Mouse (Mus musculus) right cerebral cortex, postnatal 4 days (tissue): ENCODE data around the gene Efcab2.
"Not testable (repeated sequence)": the region's sequence is repeated elsewhere in the genome, so short reads cannot be mapped to it uniquely, and the experiment has no call there.

Experiments
- DNase-seq: peaks from one replicate; pipeline ENCODE4 v3.0.0-alpha.2; 2022

Gene Efcab2

DNA sequence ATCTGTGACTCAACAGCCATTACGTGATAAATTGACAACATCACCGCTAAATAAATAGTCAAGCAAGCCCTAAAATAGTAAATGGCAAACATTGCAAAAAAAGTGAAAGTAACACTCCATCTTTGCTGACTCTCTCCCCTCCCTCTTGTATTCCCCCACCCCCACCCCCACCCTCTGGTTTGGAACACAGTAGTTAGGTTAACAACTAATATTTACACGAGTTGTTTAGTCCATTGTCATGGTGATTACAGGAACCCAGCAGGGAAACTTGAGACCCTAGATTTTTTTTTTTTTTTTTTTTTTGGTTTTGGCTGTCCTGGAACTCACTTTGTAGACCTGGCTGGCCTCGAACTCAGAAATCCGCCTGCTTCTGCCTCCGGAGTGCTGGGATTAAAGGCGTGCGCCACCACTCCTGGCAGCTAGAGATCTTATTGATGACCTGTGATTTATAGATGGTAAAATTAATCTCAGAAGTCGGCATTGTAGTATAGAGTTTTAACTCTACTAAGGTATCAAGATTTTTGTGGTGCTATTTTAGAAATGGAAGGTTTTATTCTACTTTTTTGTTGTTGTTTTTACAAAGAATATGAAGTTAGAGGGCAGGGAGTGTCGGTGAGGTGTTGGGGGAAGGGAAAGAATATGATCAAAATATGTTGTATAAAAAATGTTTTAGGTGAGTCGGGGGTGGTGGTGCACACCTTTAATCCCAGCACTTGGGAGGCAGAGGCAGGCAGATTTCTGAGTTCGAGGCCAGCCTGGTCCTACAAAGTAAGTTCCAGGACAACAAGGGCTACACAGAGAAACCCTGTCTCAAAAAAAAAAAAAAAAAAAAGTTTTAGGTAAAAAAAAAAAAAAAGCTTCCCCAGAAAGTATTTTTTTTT is 1.1 kb downstream of the Efcab2 start:
- no peak for DNase-seq

DNA sequence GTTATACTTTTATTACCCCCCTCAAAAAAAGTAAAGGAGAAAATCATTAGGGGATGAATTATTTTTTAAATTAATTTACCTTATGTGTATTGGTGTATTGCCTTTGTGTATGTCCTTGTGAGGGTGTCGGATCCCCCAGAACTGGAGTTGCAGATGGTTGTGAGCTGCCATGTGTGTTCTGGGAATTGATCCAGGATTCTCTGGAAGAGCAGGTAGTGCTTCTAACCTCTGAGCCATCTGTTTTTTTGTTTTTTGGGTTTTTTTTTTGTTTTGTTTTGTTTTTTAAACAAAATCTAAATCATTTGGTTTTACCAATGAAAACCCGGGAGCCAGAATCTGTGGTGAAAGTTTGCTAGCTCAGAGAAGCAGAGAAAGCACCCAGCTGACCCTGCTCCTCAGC is 1.8 kb downstream of the Efcab2 start:
- no peak for DNase-seq

DNA sequence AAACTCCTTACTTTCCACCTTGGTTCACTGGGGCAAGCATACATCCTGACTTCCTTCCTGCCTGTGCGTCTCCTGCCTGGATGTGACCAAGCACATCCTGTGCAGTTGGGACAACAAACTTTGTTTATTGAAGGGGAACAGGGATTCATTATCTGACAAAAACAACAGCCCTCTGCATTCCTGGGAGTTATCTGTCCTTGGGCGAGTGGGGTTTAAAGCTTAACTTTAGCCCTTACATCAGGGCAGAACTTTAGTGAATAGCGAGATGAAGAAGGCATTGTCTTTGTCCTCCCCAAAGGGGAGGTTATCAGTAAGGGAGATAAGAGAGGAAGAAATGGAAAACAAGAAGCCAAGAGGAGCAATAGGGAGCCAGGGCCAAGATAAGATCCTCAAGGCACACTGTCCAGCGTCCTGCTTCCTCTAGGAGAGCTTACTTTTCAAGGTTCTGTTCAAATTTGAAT is 3.0 kb downstream of the Efcab2 start:
- DNase-seq, result no peak

DNA sequence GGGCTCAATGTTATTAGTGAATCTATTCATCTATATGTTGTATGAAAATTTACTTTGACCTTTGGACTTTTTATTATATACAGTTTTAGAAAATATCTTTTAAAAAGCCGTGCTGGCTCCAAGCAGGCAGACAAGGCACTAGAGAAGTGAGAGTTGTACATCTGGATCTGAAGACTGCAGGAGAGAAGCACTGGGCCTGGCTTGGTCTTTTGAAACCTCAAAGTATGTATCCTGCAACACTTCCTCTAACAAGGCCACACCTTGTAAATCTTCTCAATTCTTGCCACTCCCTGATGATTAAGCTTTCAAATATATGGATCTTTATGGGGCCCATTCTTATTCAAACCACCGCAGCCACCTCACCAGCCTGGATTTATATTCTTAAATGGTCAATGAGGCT is 7.5 kb downstream of the Efcab2 start:
- DNase-seq, result not testable (repeated sequence)

DNA sequence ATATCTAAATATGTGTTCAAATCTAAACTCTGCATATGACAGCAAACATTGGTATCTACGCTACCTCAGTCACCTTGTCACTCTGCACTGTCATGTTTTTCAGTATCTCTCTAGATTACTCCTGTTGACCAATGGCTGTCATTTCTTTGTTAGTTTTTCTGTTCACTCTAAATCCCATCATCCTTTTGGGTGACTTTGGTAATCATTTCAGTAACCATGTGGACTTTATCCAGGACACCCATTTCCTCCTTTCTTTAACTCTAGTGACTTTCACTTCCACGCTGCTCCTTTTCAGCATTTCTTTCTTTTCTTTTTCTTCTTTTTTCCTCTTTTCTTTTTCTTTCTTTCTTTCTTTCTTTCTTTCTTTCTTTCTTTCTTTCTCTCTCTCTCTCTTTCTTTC is 13.7 kb downstream of the Efcab2 start:
- DNase-seq, result no peak

DNA sequence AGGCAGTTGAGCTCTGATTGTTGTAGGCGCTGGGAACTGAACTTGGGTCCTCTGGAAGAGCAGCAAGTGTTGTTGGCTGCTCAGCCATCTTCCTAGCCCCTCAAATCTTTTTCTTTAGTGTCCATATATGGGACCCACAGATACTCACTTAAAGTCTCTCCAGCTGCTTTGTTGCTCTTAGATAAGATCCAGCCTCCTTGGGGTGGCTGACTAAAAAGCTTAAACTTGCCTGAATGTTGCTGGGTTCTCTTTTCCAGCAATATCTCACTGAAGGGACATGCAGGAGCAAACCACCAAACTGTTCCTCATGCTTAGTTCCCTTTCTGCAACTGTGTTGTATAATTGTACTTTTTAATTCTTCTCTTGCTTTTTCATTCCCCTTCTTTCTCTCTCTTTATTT is 17.8 kb downstream of the Efcab2 start:
- DNase-seq, result no peak

DNA sequence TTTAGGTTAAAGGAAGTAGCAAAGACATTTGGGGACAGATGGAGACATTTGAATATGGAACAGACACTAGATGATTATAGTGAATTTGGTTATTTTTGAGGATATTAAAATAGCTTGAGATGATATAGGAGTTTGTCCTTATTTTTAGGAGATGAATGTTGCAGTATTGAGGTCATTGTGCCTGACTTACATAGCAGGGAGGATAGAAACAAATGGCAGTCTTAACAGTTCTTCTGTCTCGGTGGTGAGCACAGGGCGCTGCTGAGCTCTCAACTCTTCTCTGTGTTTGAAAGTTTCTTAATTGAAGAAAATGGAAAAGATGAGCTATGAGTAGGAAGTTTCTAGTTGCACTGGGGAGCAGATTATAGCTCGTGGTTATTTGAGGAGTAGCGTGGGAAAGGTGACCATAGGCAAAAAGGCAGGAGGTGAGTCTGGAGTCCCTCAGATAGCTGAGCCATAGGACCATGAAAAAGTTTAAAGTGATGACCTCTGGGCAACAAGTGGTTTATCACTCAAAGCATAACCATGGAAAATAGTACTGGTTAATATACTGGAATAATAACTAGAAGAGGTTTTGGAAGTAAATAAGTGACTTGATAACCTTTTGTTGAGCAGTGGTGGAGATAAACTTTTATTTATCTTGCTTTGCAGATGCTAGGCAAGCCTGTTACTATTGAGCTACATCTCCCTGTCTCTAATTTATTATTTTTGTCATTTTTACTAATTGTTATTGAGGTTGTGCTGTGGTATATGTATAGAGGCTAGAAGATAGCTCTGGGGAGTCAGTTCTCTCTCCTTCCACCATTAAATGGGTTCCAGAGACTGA is 25.9 kb downstream of the Efcab2 start:
- DNase-seq, result no peak

DNA sequence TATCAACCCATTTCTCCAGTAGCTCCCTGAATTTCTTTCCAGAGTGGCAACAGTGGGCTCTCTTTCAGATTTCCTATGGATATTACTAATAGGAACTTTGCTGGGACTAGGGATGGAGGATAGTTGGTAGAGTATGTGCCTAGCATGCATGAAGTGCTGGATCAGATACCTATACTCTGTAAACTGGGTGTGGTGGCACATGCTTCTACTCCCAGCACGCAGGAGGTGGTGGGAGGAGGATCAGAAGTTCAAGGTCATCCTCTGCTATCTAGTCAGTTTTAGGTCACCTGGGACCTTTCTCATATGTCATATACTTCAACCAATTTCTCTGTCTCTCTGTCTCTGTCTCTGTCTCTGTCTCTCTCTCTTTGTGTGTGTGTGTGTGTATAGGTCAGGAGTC is 27.7 kb downstream of the Efcab2 start:
- DNase-seq, result no peak

DNA sequence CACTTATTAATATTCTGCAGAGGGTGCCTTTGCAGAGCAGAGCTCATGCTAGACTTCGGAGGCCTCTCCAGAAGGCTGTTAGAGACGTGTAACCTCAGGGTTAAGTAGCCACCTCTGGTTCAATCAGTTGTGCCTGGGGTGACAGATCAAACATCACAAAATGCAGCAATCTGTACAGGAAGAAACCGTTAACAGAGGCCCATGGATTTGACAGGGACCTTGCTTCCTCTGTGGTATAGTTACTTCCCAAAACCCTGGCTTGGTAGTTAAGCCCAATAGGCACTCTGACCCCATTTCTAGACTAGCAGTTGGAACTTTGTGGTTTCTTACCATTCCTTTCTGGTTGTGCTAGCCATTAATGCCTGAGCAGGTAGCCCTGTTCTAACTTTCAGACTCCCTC is 38.5 kb downstream of the Efcab2 start:
- DNase-seq, result no peak

DNA sequence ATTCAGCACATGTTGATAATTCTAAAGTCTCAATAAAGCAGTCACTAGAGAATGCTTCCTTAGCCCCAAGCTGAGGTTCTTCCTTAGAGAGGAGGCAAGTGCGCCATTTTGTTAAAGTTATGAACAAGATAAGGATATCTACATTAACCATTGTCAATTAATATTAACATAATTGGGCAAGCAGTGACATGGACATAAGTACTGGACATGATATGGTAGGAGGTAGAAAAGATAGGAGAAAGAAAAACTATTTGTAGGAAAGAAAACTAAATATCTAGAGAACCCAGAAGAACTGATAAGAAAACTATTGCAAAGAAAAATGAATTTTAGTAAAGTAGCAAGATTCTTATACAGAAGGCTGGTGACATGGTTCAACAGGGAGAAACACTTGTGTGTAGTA is 41.2 kb downstream of the Efcab2 start:
- DNase-seq, result no peak

DNA sequence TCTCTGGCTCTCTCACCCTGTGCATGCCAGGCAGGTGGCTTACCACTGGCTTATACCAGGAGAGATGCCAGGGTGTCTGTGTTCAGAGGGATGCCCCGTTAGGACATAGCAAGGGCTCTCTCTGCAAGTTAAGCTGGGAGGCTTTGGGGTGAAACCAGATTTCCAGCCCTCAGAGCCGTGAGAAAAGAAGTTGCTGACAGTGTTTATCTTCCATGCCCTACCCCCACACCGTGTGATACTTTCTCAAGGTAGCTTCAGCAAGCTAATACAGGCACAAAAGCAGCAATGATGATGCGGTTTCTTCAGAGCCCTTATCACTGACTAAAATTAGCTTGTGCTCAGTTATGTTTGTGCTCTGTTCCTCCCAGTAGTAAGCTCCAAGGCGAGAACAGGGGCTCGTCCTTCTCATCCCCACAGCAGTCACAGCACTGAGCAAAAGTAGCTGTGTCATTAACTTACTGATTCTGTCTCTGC is 42.4 kb downstream of the Efcab2 start:
- DNase-seq, result no peak

DNA sequence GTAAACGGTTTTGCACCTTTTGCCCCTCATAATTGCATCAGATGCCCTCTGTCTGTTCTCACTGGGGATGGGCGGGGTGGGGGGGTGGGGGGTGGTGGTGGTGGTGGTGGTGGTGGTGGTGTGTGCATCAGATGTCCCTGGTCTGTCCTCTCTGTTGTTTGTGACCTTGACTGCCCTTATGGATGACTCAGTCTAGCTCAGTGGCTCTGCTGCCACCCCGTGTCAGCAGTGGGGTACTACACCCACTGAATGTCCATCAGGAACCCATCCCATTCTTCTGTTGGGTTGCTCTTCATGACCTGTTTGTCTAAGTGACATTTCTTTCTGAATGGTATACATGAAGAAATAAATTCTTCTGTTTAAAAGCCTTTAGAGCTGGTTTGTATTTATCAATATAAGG is 43.3 kb downstream of the Efcab2 start:
- DNase-seq, result peak; percentile 66

DNA sequence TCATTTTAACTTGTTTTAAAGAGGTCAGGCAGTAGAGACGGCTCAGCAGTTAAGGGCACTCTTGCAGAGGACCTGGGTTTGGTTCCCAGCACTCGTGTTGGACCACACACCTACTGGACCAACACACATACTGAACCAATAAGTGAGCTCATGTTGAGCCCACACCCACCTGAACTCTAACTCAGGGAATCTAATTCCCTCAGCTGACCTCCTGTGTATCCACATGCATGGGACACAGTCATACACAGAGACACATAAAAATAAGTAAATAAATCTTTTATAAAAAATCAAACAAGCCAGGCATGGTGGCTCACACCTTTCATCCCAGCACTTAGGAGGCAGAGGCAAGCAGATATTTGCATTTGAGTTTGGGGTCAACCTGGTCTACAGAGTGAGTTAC is 44.0 kb downstream of the Efcab2 start:
- DNase-seq, result no peak

DNA sequence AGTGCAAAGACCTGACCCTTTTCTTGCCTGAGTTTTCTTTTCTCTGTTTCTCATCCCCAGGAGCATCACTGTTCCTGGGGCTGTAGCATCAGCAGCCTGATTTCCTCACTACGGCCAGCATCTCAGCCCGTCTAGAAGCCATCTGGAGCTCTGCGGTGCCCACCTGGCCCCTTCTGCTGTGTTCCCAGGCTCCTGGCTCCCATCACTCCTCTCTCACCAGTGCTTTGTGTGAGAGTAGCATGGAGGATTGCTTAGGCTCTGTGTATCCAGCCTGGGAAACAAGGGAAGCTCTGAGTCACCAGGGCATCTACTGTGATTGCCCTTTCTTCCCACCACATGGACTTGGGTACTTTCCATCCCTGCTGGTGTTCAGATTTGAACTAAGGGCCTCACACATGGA is 48.2 kb downstream of the Efcab2 start:
- no peak for DNase-seq

DNA sequence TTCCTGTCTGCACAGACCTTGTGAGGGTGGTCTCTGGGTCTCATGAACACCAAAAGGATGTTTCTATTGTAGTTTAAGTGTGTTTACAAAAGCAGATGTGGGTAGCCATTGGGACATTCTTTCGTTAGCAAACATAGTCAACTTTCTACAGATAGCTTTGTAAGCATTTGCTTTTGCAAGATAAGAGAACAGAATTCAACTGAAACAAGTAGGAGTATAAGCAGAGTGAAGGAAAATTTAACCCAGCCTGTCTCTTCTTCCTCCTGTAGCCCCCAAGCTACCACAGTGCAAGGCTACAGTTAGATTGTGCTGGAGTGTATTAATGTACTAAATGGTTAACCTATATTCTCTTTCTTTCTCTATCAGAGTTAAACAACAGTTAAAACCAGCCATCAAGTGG is 49.2 kb downstream of the Efcab2 start:
- no peak for DNase-seq

DNA sequence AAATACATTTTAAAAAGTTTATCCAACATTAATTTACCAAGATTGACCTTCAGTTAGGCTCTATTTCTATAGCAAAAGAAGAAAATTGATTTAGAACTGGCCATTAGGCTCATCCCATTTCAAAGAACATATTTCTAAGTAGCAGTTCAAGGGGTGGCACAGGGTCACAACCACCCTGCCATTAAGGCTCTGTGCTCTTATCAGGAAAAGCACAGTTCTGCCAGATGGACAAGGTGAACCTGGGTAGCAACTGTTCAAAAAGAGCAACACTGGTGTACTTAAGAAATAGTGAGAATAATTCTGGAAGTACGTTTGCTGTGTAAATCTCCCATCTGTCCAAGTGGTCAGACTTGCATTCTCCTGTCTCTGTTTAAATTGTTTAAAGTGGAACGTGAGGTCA is 52.1 kb downstream of the Efcab2 start:
- DNase-seq, result no peak

DNA sequence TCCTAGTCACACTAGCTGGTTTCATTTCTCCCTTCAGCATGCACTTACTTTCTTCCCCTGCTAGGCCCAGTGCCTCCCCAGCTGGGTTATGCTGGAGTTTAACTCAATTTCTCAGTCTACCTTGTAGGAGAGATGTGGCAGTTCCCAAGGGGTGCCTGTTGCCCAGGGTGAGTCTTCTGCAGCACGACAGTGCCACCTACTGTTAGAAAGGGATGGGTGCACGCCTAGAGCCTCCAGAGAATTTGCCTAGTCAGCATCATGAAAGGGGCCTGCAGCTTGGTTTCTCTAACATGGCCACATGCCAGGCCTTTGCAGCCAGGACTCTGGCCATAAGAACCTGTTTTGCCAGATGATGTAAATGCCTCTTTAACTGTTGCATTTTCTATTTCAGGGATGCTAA is 57.8 kb downstream of the Efcab2 start:
- peak; percentile 78 for DNase-seq

DNA sequence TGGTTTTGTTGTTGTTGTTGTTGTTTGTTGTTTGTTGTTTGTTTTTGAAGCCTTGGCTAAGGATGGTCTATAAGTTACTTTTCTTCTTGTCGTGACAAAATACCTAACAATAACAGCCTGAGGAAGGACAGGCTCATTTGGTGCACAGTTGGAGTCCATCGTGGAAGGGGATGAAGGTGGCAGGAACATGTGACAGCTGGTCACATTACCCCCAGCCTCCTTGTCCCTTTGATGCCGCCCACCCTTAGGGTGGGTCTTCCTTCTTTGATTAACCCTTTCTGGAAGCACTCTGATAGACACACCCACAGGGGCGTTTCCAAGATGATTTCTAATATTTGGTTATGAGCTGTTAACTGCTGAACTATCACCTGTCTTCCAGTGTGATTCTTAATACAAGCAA is 58.3 kb downstream of the Efcab2 start:
- DNase-seq, result no peak

DNA sequence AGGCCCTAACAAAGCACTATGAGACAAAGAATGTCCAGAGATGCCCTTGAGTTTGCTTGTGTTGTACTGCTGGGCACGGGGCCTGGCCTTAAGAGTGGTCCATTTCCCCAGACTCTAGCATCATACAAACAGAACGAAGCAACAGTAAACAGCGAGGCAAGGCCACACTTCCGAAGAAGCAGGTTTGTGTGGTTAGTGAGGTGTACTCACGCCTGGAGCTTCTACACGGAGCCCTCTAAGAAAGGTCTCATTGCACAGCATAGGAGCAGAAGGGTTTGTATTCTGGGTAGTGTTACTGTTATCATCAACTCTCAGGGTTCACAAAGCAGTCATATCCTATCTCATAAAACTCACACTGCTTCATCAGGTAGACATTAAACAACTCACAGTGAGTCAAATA is 61.7 kb downstream of the Efcab2 start:
- no peak for DNase-seq

DNA sequence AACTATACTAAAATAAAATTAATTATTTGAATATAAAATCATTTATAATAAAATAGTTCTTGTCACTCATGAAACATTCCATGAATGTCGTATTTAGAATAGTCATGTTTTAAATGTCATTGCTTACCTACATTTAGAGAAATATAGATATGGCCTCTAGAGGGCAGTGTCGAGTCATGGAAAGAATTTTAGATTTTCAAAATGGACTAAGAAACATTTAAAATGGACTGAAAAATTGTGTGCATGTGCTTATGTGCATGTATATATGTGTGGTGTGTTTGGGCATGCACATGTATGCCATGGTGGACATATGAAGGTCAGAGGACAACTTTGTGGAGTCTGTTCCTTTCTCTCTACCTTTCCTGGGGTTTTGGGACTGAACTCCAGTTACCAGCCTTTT is 62.4 kb downstream of the Efcab2 start:
- DNase-seq, result no peak

DNA sequence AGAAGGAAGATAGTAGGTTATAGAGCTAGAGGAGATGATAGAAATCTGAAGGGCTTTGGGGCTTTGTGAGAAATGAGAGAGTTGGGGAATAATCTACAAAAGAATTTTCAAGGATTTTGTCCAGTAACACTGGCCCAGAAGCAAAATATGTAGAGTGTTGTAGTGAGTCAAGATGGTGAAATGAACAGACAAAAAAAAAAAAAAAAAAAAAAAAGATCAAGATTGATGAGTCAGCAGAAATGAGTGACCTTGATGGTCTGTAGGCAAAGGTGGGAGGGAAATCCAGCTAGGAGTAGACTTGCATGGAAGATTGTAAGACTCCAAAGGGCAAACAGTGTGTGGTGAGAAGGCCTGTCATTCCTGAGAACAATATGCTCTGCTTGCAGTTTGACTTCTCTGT is 78.0 kb downstream of the Efcab2 start:
- DNase-seq, result no peak

DNA sequence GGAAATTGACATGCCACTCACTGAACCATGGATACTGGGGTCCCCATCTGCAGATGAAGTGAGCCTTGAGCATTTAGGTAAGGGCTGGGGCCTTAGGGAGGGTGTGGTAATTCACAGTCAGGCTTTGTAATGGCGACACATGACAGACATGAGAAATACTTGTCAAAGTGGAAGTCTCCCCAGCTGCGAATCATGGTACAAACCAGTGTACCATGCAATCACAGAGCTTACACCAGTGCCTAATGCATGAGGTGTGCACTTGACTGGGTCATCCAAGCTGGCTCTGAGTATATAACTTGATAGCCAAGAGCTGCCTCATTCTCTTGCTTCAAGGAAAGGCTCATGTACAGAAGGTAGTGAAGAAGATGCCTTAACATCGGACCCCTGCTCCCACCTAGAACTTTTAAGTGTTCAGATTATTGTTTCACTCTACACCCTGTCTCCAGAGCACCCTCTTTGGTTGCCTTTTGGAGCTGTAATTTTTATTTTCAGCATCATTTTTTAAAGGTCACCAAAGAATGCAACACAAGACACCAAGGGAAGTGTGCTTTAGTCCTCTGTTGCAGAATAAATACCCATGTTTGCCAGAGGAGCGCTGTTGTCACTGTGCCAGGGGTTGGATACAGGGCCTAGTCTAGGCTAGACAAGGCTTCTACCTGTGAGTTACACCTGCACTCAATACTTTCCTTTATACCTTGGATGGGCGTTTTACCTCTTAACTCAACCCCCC is 79.4 kb downstream of the Efcab2 start:
- DNase-seq, result no peak

DNA sequence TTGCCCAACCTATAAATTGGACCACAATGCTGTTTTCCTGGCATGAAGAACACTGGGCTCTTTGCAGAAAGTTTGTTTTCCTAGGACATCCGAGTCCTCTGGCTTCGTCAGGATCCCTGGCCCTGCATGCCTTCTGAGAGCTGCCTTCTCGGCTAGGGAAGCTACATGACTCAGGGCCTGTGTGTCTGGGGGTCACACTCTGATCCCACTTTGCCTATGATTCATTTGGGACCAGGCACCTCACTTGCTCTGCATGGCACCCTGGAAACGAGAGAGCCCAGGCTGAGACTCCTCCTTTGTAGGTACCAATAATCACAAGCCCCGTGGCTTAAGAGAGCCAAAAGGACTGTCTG is 80.0 kb downstream of the Efcab2 start:
- no peak for DNase-seq

DNA sequence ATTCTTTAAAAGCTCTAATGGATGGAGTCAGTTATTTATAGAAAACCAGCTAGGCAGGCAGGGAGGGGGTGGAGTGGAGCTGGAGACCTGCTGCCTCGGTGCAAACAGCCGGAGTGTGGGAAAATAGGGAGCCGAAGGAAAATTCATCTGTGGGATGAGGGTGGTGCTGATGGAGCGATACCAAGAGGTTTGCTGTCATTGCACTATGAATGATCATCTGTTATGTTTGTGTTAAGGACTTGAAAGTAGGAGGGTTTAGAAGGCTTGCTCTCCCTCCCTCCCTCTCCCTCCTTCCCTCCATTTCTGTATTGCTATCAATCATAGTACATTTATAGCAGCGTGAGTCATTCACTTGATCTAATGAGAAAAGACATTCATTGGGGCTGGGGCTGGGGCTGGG is 80.9 kb downstream of the Efcab2 start:
- DNase-seq, result no peak
